Mouse (Mus musculus) intestine, postnatal 0 days (tissue): Measurements from ENCODE around the gene Llph. TPM values are rescaled to one million over a fixed set of nuclear protein-coding genes. Genes with fewer than 3 reads are reported as not detected.

Source experiments
- ATAC-seq: fragments of 200-750 bp; cut with Nextera tagmentation; 2 replicates; pipeline ENCODE4 v1.8.0; 2017; ENCODE audit warnings: mild to moderate bottlenecking, moderate TSS enrichment, moderate library complexity
- H3K27ac ChIP-seq: fragments of 300-500 bp; sonication (generic); 2 replicates; pipeline ENCODE4 v1.5.1; 2014; ENCODE audit warnings: mild to moderate bottlenecking, low read depth, low read length, moderate library complexity
- H3K27me3 ChIP-seq: fragments of 300-500 bp; sonication (generic); replicated peaks from 2 replicates; pipeline ENCODE4 v1.6.1; 2014; ENCODE audit warnings: low read length, mixed read lengths; ENCODE audit not compliant: control insufficient read depth, insufficient read depth
- H3K36me3 ChIP-seq: fragments of 300-500 bp; sonication (generic); 2 replicates; pipeline ENCODE4 v1.6.1; 2014; ENCODE audit warnings: mild to moderate bottlenecking, moderate library complexity; ENCODE audit not compliant: control insufficient read depth, insufficient read depth
- H3K4me1 ChIP-seq: fragments of 300-500 bp; sonication (generic); replicated peaks from 2 replicates; pipeline ENCODE4 v1.6.1; 2014; ENCODE audit warnings: antibody characterized with exemption, low read length, mixed read lengths; ENCODE audit not compliant: control insufficient read depth, insufficient read depth
- H3K4me2 ChIP-seq: fragments of 300-500 bp; sonication (generic); replicated peaks from 2 replicates; pipeline ENCODE4 v1.6.1; 2014; ENCODE audit warnings: low read depth, mild to moderate bottlenecking, moderate library complexity
- H3K4me3 ChIP-seq: fragments of 300-500 bp; sonication (generic); 2 replicates; pipeline ENCODE4 v1.5.1; 2014; ENCODE audit warnings: low read depth, low read length
- H3K9ac ChIP-seq: fragments of 300-500 bp; sonication (generic); 2 replicates; pipeline ENCODE4 v1.6.1; 2014; ENCODE audit warnings: mild to moderate bottlenecking, low read depth, low read length
- H3K9me3 ChIP-seq: fragments of 300-500 bp; sonication (generic); 2 replicates; pipeline ENCODE4 v1.6.1; 2016; ENCODE audit warnings: mixed run types; ENCODE audit not compliant: control insufficient read depth
- CTCF ChIP-seq: sonication (generic); IDR thresholded peaks from 2 replicates; pipeline ENCODE4 v1.5.1; 2016; ENCODE audit warnings: low read depth, mild to moderate bottlenecking, control low read depth, antibody characterized with exemption, moderate library complexity
- WGBS: fragments of 180-500 bp; shearing (Covaris S2); extraction: QIAGEN DNeasy Blood & Tissue Kit; methylation state at CpG from one replicate; pipeline ENCODE4 v1.1.7; 2014; 5-methylcytosine and 5-hydroxymethylcytosine counted together
- polyA plus RNA-seq: library from polyadenylated mRNA; unstranded; fragments of >200 nt; fragmentation: Nextera tagmentation; extraction: Ambion mirVana; gene quantifications from 2 replicates; pipeline ENCODE4 v1.2.1, GENCODE M21; 2015

Gene Llph
- polyA plus RNA-seq, 1 experiment from 2014 or later = 40.6 TPM

DNA sequence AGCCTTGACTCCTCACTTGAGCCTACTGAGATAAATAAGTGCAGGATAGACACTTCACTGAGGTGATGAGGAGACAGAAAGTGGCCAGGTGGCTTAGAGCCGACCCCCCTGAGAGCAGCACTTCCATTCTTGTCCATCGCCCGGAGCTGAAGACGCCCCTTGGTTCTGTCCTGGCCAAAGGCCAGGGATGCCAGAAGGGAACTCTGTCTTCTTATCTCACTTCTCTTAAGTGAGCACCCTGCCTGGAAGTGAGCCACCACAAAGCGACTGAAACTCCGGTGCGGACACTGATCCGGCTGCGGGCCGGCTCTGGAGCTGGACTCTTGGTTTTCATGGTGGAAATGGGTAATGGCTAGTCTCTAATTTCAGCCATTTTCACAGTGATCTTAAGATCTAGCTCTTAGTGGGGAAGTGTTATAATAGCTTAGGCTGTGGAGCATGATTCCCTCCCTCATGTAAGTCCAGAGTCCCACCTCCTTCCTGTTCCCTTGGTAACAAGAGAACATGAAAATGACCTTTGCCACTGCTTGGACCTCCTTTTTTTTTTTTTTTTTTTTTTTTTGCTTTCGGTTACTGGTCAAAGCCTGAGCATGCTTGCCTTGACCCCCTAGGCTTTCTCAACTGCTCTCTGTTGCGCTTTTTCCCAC is 52.7 kb downstream of the Llph start:
- WGBS = 74% methylated on average over 12 of the region's 12 CpGs

DNA sequence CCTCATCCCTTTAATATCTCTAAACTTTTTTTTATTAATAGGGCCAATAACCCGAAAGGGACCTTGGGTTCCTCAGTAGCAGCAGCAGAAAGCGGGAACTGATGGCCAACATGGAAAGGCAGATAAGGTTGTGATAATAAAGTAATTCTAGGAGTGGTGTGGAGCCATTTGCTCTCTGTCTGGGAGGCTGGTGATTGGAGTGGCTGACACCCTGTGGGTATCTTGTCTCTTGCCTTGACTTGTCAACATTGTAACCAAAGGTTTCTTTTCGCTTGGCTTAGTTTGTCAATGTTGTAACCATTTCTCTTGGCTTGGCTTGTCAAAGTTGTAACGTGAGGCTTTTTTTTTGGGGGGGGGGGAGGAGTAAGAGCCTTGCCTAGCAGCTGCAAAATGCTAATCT is 53.5 kb downstream of the Llph start:
- Histone ChIP-seq H3K27ac (no peak overlapping the region), H3K4me3 (no peak overlapping the region), H3K36me3 (no peaks in the 10 kb centered on the region), H3K4me1 (no peaks in the 10 kb centered on the region), H3K9me3 (no peaks in the 10 kb centered on the region), H3K4me2 (no peak overlapping the region), H3K9ac (no peak overlapping the region), H3K27me3 (no peaks in the 10 kb centered on the region)
- TF ChIP-seq CTCF = no peak
- no peak for ATAC-seq
- 52% methylated on average over 4 of the region's 4 CpGs for WGBS

More for the DNA sequence above, 52.7 kb downstream of the Llph start:
- Histone ChIP-seq H3K36me3 (no peaks in the 10 kb centered on the region), H3K27ac (no peak overlapping the region), H3K9me3 (no peaks in the 10 kb centered on the region), H3K4me1 (no peaks in the 10 kb centered on the region), H3K9ac (no peak overlapping the region), H3K27me3 (no peaks in the 10 kb centered on the region), H3K4me3 (no peak overlapping the region), H3K4me2 (no peak overlapping the region)
- TF ChIP-seq CTCF = no peak
- ATAC-seq = no peak

DNA sequence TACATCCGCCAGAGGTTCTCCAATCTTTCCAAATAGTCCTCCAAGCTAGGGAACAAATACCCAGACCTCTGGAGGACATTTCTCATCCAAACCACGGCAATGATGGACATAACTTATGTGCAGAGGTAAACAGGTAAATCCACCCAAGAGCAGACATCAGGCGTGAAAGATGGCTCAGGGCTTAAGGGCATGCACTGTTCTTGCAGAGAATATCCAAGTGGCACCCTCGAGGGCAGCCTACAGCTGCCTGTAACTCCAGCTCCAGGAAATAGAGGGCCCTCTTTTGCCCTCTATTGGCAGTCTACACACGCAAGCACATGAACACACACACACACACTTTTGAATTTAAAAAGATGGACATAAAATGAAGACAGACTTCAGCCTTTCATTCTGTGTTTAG is 54.8 kb downstream of the Llph start:
- Histone ChIP-seq H3K27me3 (no peaks in the 10 kb centered on the region), H3K36me3 (no peaks in the 10 kb centered on the region), H3K4me3 (no peak overlapping the region), H3K9me3 (no peaks in the 10 kb centered on the region), H3K4me1 (no peaks in the 10 kb centered on the region), H3K27ac (no peak overlapping the region), H3K4me2 (no peak overlapping the region), H3K9ac (no peak overlapping the region)
- no peak for ATAC-seq
- TF ChIP-seq CTCF = no peak
- WGBS = 83% methylated on average over 5 of the region's 5 CpGs

Other genes with a start within 250 kb of the Llph start
- gene Helb, start 114.1 kb upstream of the Llph start, polyA plus RNA-seq = 2.3 and 3.1 TPM in 2 replicates
- 241 and 243 TPM in 2 replicates for gene Tmbim4, start 25.5 kb upstream of the Llph start, polyA plus RNA-seq
- gene Irak3, start 24.9 kb upstream of the Llph start, polyA plus RNA-seq = 0.81 and 0.95 TPM in 2 replicates
- gene Hmga2, start 249.4 kb downstream of the Llph start, polyA plus RNA-seq = 4.3 TPM in 2 replicates